Mouse (Mus musculus) ES-E14 (cell line): ENCODE measurements around the gene Ereg.

Source experiments
- CHD2 ChIP-seq: IDR thresholded peaks from 2 replicates; pipeline ENCODE4 v1.6.1; 2014; ENCODE audit warnings: mild to moderate bottlenecking, low read depth, low read length, inconsistent platforms
- HCFC1 ChIP-seq: IDR thresholded peaks from 2 replicates; pipeline ENCODE4 v1.6.1; 2012; ENCODE audit warnings: low read length, inconsistent platforms, borderline replicate concordance; ENCODE audit not compliant: insufficient read depth
- MAFK ChIP-seq: IDR thresholded peaks from 2 replicates; pipeline ENCODE4 v1.6.1; 2014; ENCODE audit warnings: mild to moderate bottlenecking, low read depth, low read length, inconsistent platforms; ENCODE audit not compliant: insufficient read depth
- ZNF384 ChIP-seq: IDR thresholded peaks from 2 replicates; pipeline ENCODE4 v1.6.1; 2012; ENCODE audit warnings: low read depth, low read length, inconsistent platforms

DNA sequence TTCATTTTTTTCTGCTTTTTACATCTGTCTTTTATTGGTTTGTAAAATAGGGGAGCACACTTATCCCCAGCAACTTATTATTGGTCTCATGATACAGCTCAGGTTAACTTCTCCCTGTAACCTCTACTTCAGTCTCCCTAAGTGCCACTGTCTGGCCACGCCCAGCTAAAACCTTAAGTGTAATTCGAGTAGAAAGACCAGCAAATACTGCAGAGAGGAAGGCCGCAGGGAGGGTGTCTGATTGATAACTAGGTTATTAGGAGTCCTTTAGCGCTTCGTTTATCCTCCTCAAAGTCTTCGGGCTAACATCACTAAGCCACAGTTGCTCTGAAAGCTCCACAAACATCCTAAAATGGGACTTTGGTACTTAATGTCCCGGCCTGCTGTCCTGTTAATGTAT, 64.5 kb downstream of the Ereg start:
- TF ChIP-seq ZNF384 (no peak), CHD2 (no peak), MAFK (no peak), HCFC1 (no peak)
